ENCODE assay signal across 23 mouse cellular contexts in genomic region chr8:60623438-60623837, GRCm38 (mm10). TPM values are rescaled to one million over a fixed set of nuclear protein-coding genes. Genes with fewer than 3 reads are reported as not detected.
DNase-seq lines count a peak whose midpoint lies in the region; ATAC-seq and TF ChIP-seq lines count a peak whose summit lies in the region.
"Had no signal": no experiment of that assay in that cellular context is flagged by ENCODE, and none has a peak within 500 bp of the region (broad histone marks: within the 10 kb centered on the region; RNA-seq: fewer than 3 reads in every experiment).

No protein-coding gene starts in this region.

- H3K4me1 ChIP-seq in hindbrain, embryonic 14.5 days (replicated peaks; ENCODE audit: control insufficient read depth, insufficient read depth, low read length), result no peaks in the 10 kb centered on the region
- H3K4me1 ChIP-seq in hindbrain, postnatal 0 days (ENCODE audit: insufficient read depth, low read length), result no peaks in the 10 kb centered on the region
- no peaks in the 10 kb centered on the region for H3K4me1 ChIP-seq in lung, embryonic 15.5 days
- no peaks in the 10 kb centered on the region for H3K4me1 ChIP-seq in lung, postnatal 0 days (ENCODE audit: insufficient read depth, low read depth, low read length)
- H3K4me1 ChIP-seq: embryonic facial prominence, embryonic 13.5 days; embryonic facial prominence, embryonic 15.5 days; forebrain, embryonic 12.5 days had no signal

- no peak overlapping the region for H3K4me2 ChIP-seq in hindbrain, embryonic 14.5 days (replicated peaks)
- no peak overlapping the region for H3K4me2 ChIP-seq in hindbrain, postnatal 0 days (ENCODE audit: low read depth, low read length)
- H3K4me2 ChIP-seq in lung, embryonic 15.5 days, result no peak overlapping the region
- no peak overlapping the region for H3K4me2 ChIP-seq in lung, postnatal 0 days (replicated peaks; ENCODE audit: low read depth, low read length)
- H3K4me2 ChIP-seq: embryonic facial prominence, embryonic 13.5 days; embryonic facial prominence, embryonic 15.5 days; forebrain, embryonic 12.5 days had no signal

- no peak overlapping the region for H3K27ac ChIP-seq in hindbrain, embryonic 14.5 days
- no peak overlapping the region for H3K27ac ChIP-seq in hindbrain, postnatal 0 days
- peak overlapping the region; percentile 31; the same call in 1 of the 2 replicates for H3K27ac ChIP-seq in lung, embryonic 15.5 days
- H3K27ac ChIP-seq in lung, postnatal 0 days (ENCODE audit: low read length), result no peak overlapping the region
- H3K27ac ChIP-seq: embryonic facial prominence, embryonic 13.5 days; embryonic facial prominence, embryonic 15.5 days; forebrain, embryonic 10.5 days; forebrain, embryonic 12.5 days had no signal

- ATAC-seq in hindbrain, embryonic 14.5 days (ENCODE audit: low FRiP score), result no peak
- no peak for ATAC-seq in hindbrain, postnatal 0 days
- no peak for ATAC-seq in lung, embryonic 15.5 days (ENCODE audit: borderline replicate concordance, extremely low read depth, low FRiP score, low TSS enrichment)
- ATAC-seq in lung, postnatal 0 days, result peak; percentile 83
- ATAC-seq: forebrain, embryonic 14.5 days had no signal

- TF ChIP-seq CTCF in hindbrain, postnatal 0 days (IDR thresholded peaks at IDR 0.05; ENCODE audit: low read depth), result no peak
- no peak for TF ChIP-seq CTCF in lung, postnatal 0 days (IDR thresholded peaks at IDR 0.05)

- WGBS in hindbrain, embryonic 14.5 days, result 90% methylated on average over 1 of the region's 1 CpGs
- 91% methylated on average over 1 of the region's 1 CpGs for WGBS in hindbrain, postnatal 0 days
- WGBS in lung, embryonic 15.5 days, result 39% methylated on average over 1 of the region's 1 CpGs
- 33% methylated on average over 1 of the region's 1 CpGs for WGBS in lung, postnatal 0 days

- no peak overlapping the region for H3K4me3 ChIP-seq in hindbrain, embryonic 14.5 days (replicated peaks; ENCODE audit: low read length)
- no peak overlapping the region for H3K4me3 ChIP-seq in hindbrain, postnatal 0 days (ENCODE audit: low read length)
- H3K4me3 ChIP-seq in lung, embryonic 15.5 days, result no peak overlapping the region
- H3K4me3 ChIP-seq in lung, postnatal 0 days (ENCODE audit: low read depth, low read length), result no peak overlapping the region
- H3K4me3 ChIP-seq: embryonic facial prominence, embryonic 13.5 days; embryonic facial prominence, embryonic 15.5 days; erythroblast, embryonic 14.5 days; forebrain, embryonic 10.5 days; forebrain, embryonic 12.5 days had no signal

- no peaks in the 10 kb centered on the region for H3K27me3 ChIP-seq in hindbrain, embryonic 14.5 days (ENCODE audit: control insufficient read depth, insufficient read depth, low read length)
- no peaks in the 10 kb centered on the region for H3K27me3 ChIP-seq in hindbrain, postnatal 0 days (ENCODE audit: insufficient read depth, low read length)
- no peaks in the 10 kb centered on the region for H3K27me3 ChIP-seq in lung, embryonic 15.5 days
- no peaks in the 10 kb centered on the region for H3K27me3 ChIP-seq in lung, postnatal 0 days (replicated peaks; ENCODE audit: insufficient read depth, low read length)
- H3K27me3 ChIP-seq: embryonic facial prominence, embryonic 13.5 days; embryonic facial prominence, embryonic 15.5 days; forebrain, embryonic 12.5 days had no signal

- peak; percentile 3 for DNase-seq in hindbrain, embryonic 14.5 days (ENCODE audit: low spot score)
- no peak for DNase-seq in hindbrain, postnatal 0 days (ENCODE audit: low spot score)
- DNase-seq in lung, adult 18-20 months, result no peak
- DNase-seq in lung, postnatal 0 days (ENCODE audit: low spot score), result peak; percentile 40
- DNase-seq in lung, postnatal 14 days, result no peak
- DNase-seq: adrenal gland, adult 2 months; adrenal gland, postnatal 10 days; adrenal gland, postnatal 25 days; cerebellum, adult 11 months; cerebellum, adult 18-20 months; cerebellum, adult 8-10 months; cerebellum, adult 9-11 months; cerebellum, postnatal 14 days; cerebellum, postnatal 36 days; embryo, embryonic 11 days had no signal

- no peaks in the 10 kb centered on the region for H3K9me3 ChIP-seq in hindbrain, embryonic 14.5 days (ENCODE audit: control insufficient read depth, low read length)
- H3K9me3 ChIP-seq in hindbrain, postnatal 0 days (ENCODE audit: low read length), result no peaks in the 10 kb centered on the region
- no peaks in the 10 kb centered on the region for H3K9me3 ChIP-seq in lung, embryonic 15.5 days
- H3K9me3 ChIP-seq in lung, postnatal 0 days (ENCODE audit: low read length), result no peaks in the 10 kb centered on the region
- H3K9me3 ChIP-seq: embryonic facial prominence, embryonic 13.5 days; embryonic facial prominence, embryonic 15.5 days; forebrain, embryonic 10.5 days; forebrain, embryonic 12.5 days had no signal

- H3K36me3 ChIP-seq in hindbrain, embryonic 14.5 days (replicated peaks; ENCODE audit: control insufficient read depth, insufficient read depth), result no peaks in the 10 kb centered on the region
- no peaks in the 10 kb centered on the region for H3K36me3 ChIP-seq in hindbrain, postnatal 0 days (ENCODE audit: insufficient read depth, low read length)
- no peaks in the 10 kb centered on the region for H3K36me3 ChIP-seq in lung, embryonic 15.5 days
- H3K36me3 ChIP-seq in lung, postnatal 0 days (ENCODE audit: insufficient read depth, low read length), result no peaks in the 10 kb centered on the region
- H3K36me3 ChIP-seq: embryonic facial prominence, embryonic 13.5 days; embryonic facial prominence, embryonic 15.5 days; forebrain, embryonic 10.5 days; forebrain, embryonic 12.5 days had no signal

- TF ChIP-seq EP300 in lung, postnatal 0 days (IDR thresholded peaks at IDR 0.05), result peak; percentile 90

- H3K9ac ChIP-seq in hindbrain, embryonic 14.5 days, result no peak overlapping the region
- no peak overlapping the region for H3K9ac ChIP-seq in hindbrain, postnatal 0 days (replicated peaks; ENCODE audit: low read length)
- no peak overlapping the region for H3K9ac ChIP-seq in lung, embryonic 15.5 days
- H3K9ac ChIP-seq in lung, postnatal 0 days (replicated peaks; ENCODE audit: low read depth), result no peak overlapping the region
- H3K9ac ChIP-seq: embryonic facial prominence, embryonic 13.5 days; embryonic facial prominence, embryonic 15.5 days; forebrain, embryonic 12.5 days had no signal

RNA-seq across cellular contexts. Expression of gene Mfap3l, which starts 9.2 kb away (rescaled TPM):
- 6.8 and 7.7 TPM in 2 replicates for polyA plus RNA-seq in hindbrain, embryonic 14.5 days (2014; fragmentation: Nextera tagmentation; extraction: Ambion mirVana)
- 20.0 and 24.5 TPM in 2 replicates for total RNA-seq in hindbrain, postnatal 0 days (2014; rRNA removed)
- polyA plus RNA-seq in hindbrain, postnatal 0 days (2015; fragmentation: Nextera tagmentation; extraction: Ambion mirVana), result 4.1 and 4.5 TPM in 2 replicates
- 4.4 and 4.7 TPM in 2 replicates for polyA plus RNA-seq in lung, embryonic 15.5 days (2015; fragmentation: Nextera tagmentation; extraction: Ambion mirVana)
- polyA plus RNA-seq in lung, postnatal 0 days (2015; fragmentation: Nextera tagmentation; extraction: Ambion mirVana), result 3.7 and 4.0 TPM in 2 replicates
- total RNA-seq: MEL had no signal
- polyA plus RNA-seq: erythroblast, embryonic 14.5 days had no signal

Comparison
In these comparisons a context has a peak if more than half of its experiments do, and no peak if none do; other contexts are left out.
1. DNase-seq: peak in hindbrain, embryonic 14.5 days (single experiment) and lung, postnatal 0 days (single experiment); none in hindbrain, postnatal 0 days (single experiment), lung, adult 18-20 months (0 of 2) and lung, postnatal 14 days (single experiment).